ENCODE assay signal across 13 mouse cellular contexts in the genomic region with DNA sequence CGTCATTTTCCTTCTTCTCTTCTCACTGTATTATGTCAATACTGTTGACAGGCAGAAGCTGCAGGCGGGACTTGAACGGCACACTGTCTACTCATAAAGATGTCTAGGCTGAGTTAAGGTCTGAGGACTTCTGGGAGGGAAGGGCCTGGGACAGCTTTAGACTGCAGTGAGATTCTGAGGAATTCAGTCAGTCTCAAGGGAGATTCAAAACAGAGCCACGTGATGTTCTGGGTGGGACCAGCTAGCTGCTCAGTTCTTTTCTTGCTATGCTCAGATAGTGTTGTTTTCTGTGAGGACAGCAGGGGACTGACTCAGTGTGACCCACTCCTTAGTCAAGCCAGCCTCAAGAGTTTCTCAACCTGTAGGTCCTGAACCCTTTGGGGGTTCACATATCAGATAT. TPM values are rescaled to one million over a fixed set of nuclear protein-coding genes. Genes with fewer than 3 reads are reported as not detected.
DNase-seq lines count a peak whose midpoint lies in the region; ATAC-seq and TF ChIP-seq lines count a peak whose summit lies in the region.
"Had no signal": no experiment of that assay in that cellular context is flagged by ENCODE, and none has a peak within 500 bp of the region (broad histone marks: within the 10 kb centered on the region; RNA-seq: fewer than 3 reads in every experiment).

No protein-coding gene starts in this region.

- no peaks in the 10 kb centered on the region for H3K9me3 ChIP-seq in neural tube, embryonic 13.5 days
- H3K9me3 ChIP-seq: embryonic facial prominence, embryonic 15.5 days; forebrain, embryonic 15.5 days; liver, embryonic 13.5 days had no signal

- H3K4me1 ChIP-seq in neural tube, embryonic 13.5 days (replicated peaks) = no peaks in the 10 kb centered on the region
- H3K4me1 ChIP-seq in kidney, adult 2 months (ENCODE audit: control insufficient read depth, insufficient read depth, low read length) = peaks cover 14% of the 10 kb centered on the region
- H3K4me1 ChIP-seq: embryonic facial prominence, embryonic 15.5 days; forebrain, embryonic 15.5 days; liver, embryonic 13.5 days had no signal

- no peak for TF ChIP-seq POLR2A in kidney, adult 2 months (IDR thresholded peaks at IDR 0.05; ENCODE audit: low read depth, low read length)

- no peak for TF ChIP-seq CTCF in kidney, adult 2 months (conservative IDR thresholded peaks at IDR 0.05; ENCODE audit: insufficient read depth, insufficient read length, low read depth, low read length)

- H3K9ac ChIP-seq in neural tube, embryonic 13.5 days = no peak overlapping the region
- H3K9ac ChIP-seq: embryonic facial prominence, embryonic 15.5 days; forebrain, embryonic 15.5 days; liver, embryonic 13.5 days had no signal

- no peak overlapping the region for H3K4me2 ChIP-seq in neural tube, embryonic 13.5 days
- H3K4me2 ChIP-seq: embryonic facial prominence, embryonic 15.5 days; forebrain, embryonic 15.5 days; liver, embryonic 13.5 days had no signal

- intact Hi-C loops in gastrocnemius, postnatal 36 days (cut with DNase I) = no loop called here

- no peak overlapping the region for H3K27ac ChIP-seq in neural tube, embryonic 13.5 days (replicated peaks)
- H3K27ac ChIP-seq in kidney, adult 2 months (ENCODE audit: insufficient read depth, low read depth, low read length) = no peak overlapping the region
- H3K27ac ChIP-seq: embryonic facial prominence, embryonic 15.5 days; forebrain, embryonic 15.5 days; left cerebral cortex, adult 2 months; liver, embryonic 13.5 days had no signal

- H3K27me3 ChIP-seq in neural tube, embryonic 13.5 days = no peaks in the 10 kb centered on the region
- no peaks in the 10 kb centered on the region for H3K27me3 ChIP-seq in kidney, adult 2 months (replicated peaks; ENCODE audit: control insufficient read depth, insufficient read depth, low read length)
- H3K27me3 ChIP-seq: embryonic facial prominence, embryonic 15.5 days; liver, embryonic 13.5 days had no signal

- no peaks in the 10 kb centered on the region for H3K36me3 ChIP-seq in neural tube, embryonic 13.5 days
- no peaks in the 10 kb centered on the region for H3K36me3 ChIP-seq in kidney, adult 2 months (ENCODE audit: control insufficient read depth, insufficient read depth, low read length)
- H3K36me3 ChIP-seq: embryonic facial prominence, embryonic 15.5 days; forebrain, embryonic 15.5 days; liver, embryonic 13.5 days had no signal

- peak; percentile 53 for DNase-seq in gastrocnemius, postnatal 25 days
- no peak for DNase-seq in gastrocnemius, postnatal 36 days
- no peak for DNase-seq in neural tube, embryonic 10.5 days (ENCODE audit: extremely low spot score, low spot score)
- DNase-seq in kidney, adult 2 months = peak; percentile 67
- peak; percentile 69 for DNase-seq in skeletal muscle tissue, adult 2 months (ENCODE audit: low read depth, low spot score)
- no peak for DNase-seq in right cerebral cortex, adult 18-20 months
- no peak for DNase-seq in right cerebral cortex, postnatal 36 days (ENCODE audit: low spot score in 2 of 2)
- DNase-seq: liver, embryonic 13.5 days had no signal

- 59% methylated on average over 4 of the region's 4 CpGs for WGBS in neural tube, embryonic 13.5 days
- WGBS in kidney, adult 2 months = 50% methylated on average over 4 of the region's 4 CpGs

- H3K4me3 ChIP-seq in neural tube, embryonic 13.5 days = no peak overlapping the region
- no peak overlapping the region for H3K4me3 ChIP-seq in kidney, adult 2 months (ENCODE audit: insufficient read depth, low read depth, low read length)
- H3K4me3 ChIP-seq: embryonic facial prominence, embryonic 15.5 days; forebrain, embryonic 15.5 days; left cerebral cortex, adult 2 months; liver, embryonic 13.5 days had no signal

- 0 out of 2 replicates have a peak, but pooled peaks have one; percentile 36 for ATAC-seq in neural tube, embryonic 13.5 days (ENCODE audit: low read depth)
- ATAC-seq: forebrain, embryonic 15.5 days had no signal

RNA-seq across cellular contexts. Expression of gene Sash1, which starts 49.7 kb away (rescaled TPM):
- total RNA-seq in gastrocnemius, postnatal 25 days (2021) = 10 to 100 TPM; 13.4 to 16.9 TPM
- 10 to 100 TPM; 11.7 to 13.2 TPM for total RNA-seq in gastrocnemius, postnatal 36 days (2021)
- polyA plus RNA-seq in neural tube, embryonic 13.5 days (2015; fragmentation: Nextera tagmentation; extraction: Ambion mirVana) = 2.9 and 4.4 TPM in 2 replicates
- 13.5 and 14.5 TPM in 2 replicates for polyA plus RNA-seq in kidney, adult 2 months (2012; rRNA removed)
- total RNA-seq: MEL had no signal

Comparison
In these comparisons a context has a peak if more than half of its experiments do, and no peak if none do; other contexts are left out.
1. DNase-seq: peak in gastrocnemius, postnatal 25 days (single experiment), kidney, adult 2 months (single experiment) and skeletal muscle tissue, adult 2 months (single experiment); none in gastrocnemius, postnatal 36 days (0 of 2), neural tube, embryonic 10.5 days (single experiment), right cerebral cortex, adult 18-20 months (single experiment) and right cerebral cortex, postnatal 36 days (0 of 2).